Mouse (Mus musculus) kidney, postnatal 4 days (tissue): ENCODE data around the gene Csmd2.
A peak's percentile ranks its signal among the peaks of the same experiment; 100 is the strongest.

Source experiments
- DNase-seq, 2 experiments: peaks; one replicate each; pipeline ENCODE4 v3.0.0; 2021; ENCODE audit warnings: mixed read lengths in 2 of 2

Csmd2 gene

DNA sequence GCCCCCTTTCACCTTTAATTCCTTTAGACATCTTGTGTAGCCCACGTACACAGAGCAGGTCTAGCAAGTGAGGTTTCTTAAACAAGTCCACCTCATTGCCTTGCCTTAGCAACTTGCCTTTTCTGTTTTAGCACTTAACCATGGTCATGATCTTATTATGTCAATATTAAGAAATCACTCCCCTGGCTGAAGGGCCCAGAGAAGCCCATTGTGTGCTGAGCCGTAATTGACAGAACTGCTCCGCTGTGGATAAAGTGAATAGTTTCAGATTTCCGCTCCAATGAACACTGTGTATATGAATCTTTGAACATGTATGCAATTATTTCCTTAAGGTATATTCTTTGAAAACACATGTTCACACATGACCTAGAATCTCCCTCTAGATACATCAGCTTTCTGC is 434.8 kb downstream of the Csmd2 start:
- DNase-seq, result no peak

DNA sequence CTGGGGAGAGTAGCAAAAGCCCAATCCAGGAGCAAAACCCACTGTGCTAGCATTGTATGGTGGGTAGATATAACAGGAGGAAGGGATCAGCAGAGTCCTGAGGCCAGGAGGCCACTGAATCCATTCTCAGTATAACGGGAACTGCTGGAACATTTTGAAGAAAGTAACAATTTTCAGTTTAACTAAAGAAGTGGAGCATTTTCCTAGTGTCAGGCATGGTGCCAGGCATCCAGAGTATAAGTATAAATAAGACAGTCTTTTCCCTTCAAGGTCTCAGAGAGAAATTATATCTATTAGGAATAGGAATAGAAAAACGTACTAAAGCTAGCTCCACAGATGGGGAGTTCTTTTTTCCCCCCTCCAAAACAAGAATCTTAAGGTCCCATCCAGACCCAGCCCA is 437.7 kb downstream of the Csmd2 start:
- DNase-seq, result no peak

DNA sequence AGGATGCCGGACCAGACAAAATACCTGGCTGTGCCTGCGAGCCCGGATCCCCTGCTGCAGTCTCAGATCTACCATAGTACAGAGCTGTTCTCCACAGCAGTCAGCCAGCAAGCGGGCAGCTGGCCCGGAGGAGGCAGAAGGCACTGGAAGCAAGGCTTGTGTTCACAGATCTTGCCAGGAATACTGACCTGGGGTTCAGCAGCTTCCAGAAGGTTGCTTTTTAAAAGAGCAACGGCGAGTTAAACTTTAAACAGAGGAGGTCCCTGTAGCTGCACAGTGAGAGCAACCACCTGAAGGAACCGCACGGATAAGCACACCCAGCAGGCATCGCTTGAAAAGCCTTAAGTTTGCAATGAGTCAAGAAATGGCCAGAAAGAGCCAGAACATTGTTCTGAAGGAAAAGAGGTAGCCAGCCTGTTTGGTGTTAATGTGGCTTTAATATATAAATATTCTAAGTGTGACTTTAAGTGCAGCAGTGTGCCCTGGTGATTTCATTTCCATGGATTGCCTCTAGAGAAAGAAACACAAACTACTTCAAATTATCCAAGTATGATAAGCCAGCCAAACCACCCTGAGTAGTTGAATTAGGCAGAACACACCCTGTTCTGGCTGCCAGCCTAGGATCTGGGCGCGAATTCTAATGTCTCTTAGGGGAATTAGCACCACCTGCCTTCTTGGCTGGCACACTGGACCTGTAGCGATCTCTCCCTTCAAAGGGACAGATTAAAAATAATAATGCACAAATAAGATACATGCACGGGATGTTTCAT is 439.8 kb downstream of the Csmd2 start:
- DNase-seq, result peak; percentile 39 to 57

DNA sequence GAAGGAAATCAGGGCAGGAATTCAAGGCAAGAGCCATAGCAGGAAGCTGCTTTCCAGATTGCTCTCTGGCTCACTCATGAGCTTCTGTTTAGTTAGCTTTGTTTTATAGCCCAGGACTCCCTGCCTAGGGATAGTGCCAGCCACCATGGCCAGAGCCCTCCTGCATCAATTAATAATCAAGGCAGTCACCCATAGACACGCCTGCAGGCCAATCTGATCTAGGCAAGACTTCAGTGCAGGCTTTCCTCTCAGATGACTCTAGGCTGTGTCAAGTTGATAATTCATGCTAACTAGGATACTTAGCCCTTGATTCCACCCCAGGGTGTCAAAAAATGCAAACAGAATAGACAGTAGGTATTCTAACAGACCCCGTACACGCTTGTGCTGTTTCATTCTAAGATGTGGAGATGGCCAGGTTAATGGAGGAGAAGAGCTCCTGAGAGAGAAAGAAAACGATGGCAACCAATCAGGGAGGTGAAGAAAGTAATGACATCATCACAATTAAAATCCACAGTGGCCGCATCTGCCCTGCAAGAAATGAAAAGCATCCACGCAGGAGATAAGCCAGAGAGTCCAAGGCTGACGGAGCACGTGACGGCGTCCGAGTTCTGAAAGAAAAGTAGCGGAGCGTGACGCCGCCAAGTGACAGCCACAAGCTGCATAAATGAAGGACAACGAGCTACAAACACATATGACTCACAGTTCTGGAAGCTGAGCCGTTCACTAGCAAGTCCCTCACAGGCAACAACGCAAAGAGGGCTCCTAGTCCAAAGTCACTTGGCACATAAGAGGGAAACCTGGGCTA is 440.8 kb downstream of the Csmd2 start:
- peak; percentile 42 to 65 for DNase-seq

DNA sequence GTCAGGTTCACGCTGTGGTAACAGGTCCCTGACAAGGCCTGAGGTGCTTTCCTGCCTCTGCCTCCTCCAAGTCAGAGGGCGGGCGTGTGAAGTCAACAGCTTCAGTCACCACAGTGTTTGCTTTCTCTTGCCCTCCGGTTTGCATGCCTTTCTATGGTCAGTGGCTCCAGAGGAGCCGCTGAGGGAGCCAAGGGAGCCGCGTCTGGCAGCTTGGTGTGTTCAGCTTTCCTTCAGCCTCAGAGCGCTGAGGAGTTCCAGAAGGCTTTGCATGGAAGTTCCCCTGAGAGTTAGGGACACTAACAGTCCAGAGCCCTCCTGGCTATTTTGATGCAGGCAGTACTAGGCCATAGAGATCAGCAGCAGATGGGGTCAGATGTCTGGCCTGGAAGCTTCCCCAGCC is 441.9 kb downstream of the Csmd2 start:
- no peak for DNase-seq

DNA sequence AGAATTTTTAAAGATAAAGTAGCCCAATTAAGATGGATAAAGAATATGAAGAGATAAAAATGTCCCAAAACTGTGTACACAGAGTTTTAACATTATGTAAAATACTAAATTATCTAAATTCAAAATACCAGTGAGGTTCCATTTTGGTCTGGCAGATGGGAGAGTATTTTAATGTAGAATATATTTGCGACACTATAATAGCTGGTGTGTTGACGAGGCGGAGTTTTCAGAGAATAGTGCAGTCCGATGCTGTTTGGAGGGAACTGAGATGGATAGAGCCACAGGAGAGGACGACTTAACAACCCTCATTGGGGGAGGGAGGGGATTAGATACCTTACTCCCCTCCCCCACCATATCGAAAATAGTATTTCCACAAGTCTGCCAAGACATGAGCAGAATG is 452.9 kb downstream of the Csmd2 start:
- no peak for DNase-seq

DNA sequence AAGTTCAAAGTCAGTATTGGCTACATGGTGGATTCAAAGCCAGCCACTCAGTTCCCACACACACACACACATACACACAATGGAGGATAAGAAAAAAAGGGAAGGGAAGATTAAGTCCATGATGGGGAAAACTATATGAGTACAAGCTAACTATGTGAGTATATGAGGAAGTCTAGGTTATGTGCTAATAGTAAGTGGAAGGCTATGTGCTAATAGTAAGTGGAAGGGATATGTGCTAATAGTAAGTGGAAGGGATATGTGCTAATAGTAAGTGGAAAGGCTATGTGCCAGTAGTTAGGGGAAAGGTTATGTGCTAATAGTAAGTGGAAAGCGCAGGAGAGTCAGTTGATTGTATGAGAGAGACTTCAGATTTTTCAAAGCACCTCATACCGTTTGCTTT is 453.6 kb downstream of the Csmd2 start:
- DNase-seq, result no peak

DNA sequence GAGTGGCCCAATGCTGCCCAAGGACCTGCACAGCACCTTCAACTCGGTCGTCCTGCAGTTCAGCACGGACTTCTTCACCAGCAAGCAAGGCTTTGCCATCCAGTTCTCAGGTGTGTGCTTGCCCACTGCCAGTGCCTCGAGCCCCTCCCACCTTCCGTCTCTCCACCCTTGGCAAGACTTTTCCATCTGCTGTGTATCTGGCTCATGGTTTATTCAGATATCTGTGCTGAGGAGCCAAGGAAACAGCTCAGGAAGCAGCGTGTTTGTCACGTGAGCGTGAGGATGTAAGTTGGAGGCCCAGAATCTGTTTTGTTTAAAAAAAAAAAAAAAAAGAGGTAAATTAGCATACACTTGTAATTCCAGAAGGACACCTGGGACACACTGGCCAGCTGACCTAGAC is 455.1 kb downstream of the Csmd2 start:
- no peak for DNase-seq

DNA sequence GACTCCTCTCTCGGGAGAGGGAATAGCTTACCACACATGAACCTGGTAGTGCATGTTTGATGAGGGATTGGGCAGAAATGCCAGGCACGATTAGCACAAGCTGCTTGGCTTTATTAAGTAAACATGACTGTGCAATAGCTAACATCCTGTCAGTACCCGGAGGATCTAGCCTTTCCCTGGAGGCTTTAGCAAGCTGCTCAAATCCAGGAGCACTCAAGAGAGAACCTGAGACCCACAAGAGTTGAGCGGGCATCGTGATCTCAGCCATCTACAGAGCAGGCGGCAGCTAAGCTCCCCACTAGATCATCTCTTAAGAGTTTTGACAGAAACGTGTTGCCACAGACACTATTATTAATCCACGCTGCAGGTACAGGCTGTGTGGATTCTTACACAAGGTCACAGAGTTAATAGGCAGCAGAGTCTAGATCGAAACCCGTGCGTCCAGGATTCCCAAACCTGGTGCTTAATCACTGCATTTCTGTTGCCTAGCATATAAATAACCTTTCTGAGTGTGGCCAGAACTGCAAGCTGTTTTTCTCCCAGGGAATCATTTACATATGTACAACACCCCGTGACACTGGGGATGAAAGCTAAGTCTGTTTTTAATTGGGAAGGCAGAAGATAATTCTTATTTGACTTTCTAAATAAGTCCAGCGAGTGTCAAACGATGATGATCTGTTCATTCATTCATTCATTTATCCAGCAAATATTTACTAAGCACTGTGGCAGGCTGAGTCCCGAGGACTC is 458.0 kb downstream of the Csmd2 start:
- DNase-seq, result no peak

DNA sequence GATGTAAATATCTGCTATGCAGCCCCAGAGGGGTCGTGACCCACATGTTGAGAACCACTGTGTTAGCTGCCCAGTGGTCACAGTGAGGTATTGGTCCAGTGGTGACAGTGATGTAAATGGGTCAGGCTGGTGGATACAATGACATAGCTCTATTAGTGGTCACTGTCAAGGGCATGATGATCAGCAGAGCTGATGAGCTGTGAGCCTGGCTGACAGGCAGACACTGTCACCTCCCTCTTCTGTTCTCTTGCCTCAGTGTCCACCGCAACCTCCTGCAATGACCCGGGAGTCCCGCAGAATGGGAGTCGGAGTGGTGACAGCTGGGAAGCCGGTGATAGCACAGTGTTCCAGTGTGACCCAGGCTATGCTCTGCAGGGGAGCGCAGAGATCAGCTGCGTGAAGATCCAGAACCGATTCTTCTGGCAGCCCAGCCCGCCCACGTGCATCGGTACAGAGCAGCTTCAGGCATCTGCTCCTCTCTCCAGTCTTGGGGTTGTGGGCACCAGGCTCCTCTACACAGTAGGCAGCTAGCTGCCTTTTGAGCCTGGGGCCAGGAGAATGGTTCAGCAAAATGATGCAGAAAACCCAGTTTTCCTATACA is 461.3 kb downstream of the Csmd2 start:
- DNase-seq, result no peak

DNA sequence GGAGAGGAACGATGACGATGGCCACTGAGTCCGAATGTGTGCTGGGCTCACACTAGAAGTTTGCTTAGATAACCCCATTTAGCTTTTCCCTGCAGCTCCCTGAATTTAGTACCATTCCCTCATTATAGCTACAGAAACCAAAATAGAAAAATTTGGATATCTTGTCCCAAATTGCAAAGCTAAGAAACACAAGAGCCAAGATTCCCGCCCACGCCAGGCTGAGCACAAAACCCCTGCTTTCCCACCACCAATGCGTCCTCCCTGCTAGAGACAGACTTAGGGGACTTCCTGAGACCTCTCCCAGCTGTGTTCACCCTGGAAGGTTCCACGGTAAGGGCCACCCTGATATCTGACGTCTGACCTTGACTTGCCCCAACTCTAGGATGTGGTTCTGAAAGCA is 462.5 kb downstream of the Csmd2 start:
- DNase-seq, result no peak

DNA sequence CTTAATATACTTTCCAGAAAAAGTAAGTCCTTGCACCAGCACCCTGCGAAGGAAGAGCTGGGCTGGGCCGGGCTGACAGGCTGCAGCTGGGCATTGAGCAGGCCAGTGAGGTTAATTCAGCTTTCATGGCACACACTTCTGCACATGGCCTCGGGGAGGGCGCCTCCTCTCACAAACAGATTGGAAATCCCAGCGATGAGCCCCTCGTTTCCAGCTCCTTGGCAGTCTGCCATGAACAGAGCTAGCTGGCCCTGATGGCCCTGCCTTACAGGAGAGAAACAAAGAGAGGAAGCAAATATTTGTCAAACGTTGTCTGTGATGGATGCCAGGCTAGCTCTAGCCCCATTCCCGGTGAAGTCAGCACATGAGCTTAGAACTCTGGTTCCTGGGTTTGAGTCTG is 463.3 kb downstream of the Csmd2 start:
- peak; percentile 49 to 57 for DNase-seq

DNA sequence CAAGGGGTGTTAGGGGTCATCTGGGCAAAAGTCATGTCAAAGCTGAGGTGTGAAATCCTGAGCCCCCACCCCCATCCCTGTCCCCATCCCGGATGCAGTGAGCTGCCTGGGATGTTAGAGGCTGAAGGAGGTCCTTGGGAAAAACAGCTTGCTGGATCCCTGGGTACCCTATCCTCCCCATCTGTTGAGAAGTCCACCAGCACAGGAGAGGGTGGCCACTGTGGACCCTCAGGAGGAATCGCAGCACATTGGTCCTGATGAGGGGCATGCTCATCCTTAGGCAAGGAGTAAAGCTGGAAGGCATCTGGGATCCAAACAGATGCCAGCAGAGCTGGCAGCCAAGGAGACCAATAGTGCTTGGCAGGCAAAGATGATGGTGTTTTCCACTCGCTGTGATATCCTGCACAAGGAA is 463.7 kb downstream of the Csmd2 start:
- DNase-seq, result no peak

DNA sequence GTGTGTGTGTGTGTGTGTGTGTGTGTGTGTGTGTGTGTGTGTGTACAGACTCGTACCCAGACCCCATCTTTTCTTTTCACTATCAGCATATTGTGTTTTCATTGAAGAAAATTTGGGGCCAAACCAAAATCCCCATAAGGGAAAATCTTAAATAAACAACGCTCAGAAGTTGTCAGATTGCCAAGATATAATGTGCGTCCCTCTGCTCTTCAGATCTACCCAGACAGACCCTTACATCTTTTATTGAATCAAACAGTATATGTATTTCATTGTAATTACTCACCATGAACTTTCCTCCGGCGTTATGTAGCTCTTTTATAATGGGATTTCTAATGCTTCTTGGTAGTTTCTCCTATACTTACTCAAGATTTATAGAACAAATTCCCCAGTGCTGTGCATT is 479.1 kb downstream of the Csmd2 start:
- no peak for DNase-seq

DNA sequence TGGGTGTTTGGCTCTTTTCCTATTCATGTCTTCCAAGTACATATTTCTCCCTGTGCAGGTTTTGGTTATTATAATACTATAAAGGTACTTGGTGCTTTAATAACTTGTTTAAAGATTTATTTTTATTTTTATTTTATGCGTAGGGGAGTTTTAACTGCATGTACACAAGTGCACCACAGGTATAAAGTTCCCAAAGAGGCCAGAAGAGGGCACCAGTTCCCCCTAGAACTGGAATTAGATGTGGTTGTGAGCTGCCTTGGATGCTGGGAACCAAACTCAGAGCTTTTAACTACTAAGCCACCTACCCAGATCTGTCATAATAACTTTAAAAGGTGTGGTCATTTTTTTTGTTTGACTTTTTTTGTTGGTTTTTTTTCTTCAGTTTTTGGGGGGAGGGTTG is 480.4 kb downstream of the Csmd2 start:
- no peak for DNase-seq

DNA sequence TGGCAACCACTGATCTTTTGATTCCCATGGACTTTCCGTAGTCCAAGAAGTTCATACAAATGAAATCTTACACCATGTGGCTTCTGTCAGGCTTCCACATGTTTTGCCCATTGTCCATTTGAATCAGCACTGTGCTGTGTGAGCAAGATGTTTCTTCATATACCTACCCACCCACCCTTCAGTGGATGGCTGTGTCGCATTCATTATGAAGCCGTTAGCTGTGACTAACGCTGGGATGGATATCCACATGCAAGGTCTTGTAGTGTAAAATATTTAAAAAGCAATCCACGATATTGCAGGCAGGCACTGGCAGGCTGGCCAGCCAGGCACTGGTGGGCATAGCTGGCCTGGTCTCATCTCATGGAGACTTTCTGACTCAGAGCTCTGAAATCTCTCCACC is 488.6 kb downstream of the Csmd2 start:
- no peak for DNase-seq

DNA sequence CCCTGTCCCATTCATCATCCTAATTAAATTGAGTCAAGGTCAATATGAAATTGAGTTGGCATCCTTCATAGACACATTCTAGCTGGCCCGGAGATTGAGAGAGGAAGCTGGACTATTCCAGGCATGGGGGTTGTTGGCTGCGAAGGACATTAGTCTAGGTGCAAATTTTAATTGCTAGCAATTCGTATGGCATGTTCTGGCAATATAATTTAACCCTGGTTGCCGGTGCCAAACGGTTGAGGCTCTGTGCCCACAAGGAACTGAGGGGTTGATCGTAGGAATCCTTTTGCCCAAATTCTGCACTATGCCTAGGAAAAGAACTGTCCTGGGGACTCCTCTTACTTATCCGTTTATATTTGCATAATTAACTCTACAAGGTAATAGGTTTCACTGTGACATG is 496.2 kb downstream of the Csmd2 start:
- no peak for DNase-seq

DNA sequence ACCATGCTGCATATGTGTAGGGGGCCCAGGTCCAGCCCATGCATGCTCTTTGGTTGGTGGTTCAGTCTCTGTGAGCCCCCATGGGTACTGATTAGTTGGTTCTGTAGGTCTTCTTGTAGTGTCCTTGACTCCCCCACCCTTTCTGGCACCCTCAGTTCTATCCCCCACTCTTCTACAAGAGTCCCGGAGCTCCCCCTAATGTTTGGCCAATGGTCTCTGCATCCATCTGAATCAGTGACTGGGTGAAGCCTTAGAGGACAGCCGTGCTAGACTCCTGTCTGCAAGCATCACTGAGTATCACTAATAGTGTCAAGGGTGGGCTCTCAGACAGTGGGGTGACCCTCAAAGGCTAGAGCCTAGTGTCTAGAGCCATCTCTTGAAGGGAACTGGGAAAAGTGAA is 497.0 kb downstream of the Csmd2 start:
- DNase-seq, result no peak

DNA sequence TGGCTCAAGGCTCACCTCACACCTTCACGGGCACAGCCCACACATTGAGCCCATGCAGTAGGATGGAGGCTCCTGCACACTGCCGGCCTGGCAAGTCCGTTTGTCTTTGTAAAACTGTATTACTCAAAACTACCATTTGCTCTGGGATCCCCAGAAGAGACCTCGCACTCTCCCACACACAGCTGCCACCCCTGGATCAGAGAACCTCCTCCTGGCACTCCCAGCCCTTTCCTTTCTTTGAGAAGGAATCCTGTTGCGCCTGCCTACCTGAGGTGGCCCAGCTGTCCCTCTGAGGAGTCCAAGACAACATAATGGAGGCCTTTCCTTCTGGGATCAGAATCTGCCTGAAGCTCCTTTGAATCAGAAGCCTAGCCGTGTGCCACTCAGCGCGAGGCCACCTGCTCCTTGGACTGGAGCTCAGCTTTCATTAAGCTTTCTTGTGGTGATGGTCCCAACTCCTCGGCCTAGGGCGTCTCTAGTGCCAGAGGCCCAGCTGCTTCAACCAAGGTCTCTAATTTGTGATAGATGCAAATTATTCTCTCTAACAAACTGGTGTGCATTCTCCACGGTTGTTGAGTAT is 502.0 kb downstream of the Csmd2 start:
- no peak for DNase-seq

DNA sequence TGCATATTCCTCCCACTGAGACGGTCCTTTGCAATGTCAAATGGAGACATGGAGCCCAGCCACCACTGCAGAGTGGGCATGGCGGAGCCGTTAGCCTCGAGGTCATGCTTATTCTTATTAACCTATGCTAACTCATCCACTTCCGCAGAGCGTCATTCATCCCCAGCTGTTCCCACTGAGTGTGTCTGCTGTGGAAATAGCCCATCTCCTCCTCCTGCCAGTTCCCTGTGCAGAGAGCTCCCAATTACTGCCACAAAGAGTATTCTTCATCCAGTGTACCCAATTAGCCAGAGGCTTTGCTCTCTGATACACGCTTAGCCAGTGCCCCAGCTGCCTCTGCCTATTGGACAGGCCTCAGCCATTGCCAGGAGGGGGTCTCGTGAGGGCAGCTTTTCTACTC is 504.4 kb downstream of the Csmd2 start:
- DNase-seq, result no peak

DNA sequence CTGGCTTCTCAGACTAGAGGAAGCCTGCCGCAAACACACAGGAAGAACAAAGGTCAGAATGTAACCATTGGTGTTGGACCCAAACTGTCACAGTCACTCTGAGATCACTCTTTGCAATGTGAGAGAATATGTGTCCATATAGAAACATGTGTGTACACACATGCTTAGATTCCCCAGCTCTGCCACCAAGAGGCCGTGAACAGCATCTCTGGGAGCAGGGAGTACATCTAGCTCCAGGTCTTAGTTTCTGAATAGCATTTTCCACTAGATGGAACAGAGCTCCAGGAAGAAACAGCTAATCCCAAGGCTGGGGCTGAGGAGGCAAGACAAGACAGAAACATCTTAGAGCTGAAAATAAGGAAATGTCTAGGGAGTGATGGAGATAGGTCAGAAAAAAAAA is 512.3 kb downstream of the Csmd2 start:
- DNase-seq, result no peak

DNA sequence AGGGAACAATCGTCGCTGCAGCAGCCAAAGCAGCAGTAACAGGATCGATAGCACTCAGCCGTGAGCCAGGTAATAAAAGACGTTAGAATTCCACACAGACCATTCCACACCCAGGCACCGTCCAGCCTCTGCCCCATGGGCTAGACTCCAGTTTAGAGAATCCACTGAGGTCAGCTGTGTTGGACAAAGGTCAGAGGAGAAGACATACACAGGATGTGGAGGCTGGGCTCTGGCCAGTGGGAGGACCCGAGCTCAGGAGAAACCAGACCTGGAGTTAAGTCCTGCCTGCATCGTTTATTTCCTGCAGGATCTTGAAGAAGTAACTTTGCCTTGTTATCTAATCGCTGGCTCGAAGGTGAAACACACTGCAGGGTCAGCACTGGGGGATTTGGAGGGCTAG is 519.2 kb downstream of the Csmd2 start:
- peak in 1 of 2 experiments; percentile 2 for DNase-seq

DNA sequence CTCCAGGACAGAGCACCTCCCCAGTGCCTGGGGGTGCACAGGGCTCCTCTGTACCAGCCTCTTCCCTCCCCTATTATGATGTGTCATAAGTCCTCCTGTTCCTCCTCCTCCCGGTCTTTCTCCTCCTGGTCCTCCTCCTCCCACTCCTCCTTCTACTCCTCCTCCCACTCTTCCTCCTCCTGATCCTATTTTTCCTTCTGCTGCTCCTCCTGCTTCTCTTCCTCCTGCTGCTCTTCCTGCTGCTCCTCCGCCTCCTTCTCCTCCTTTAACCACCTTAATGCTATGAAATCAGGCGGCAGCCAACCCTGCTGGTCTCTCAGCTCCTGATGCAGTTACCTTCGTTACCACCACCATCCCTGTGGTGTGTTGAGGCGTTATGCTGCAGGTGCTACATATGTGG is 522.2 kb downstream of the Csmd2 start:
- DNase-seq, result no peak
